Mouse (Mus musculus) myocyte (in vitro differentiated cells): ENCODE data around the gene Platr17. TPM values are rescaled to one million over a fixed set of nuclear protein-coding genes. Genes with fewer than 3 reads are reported as not detected.
A peak's percentile ranks its signal among the peaks of the same experiment; 100 is the strongest.

Source experiments
- H3K27me3 ChIP-seq: one replicate; pipeline ENCODE4 v1.6.1; 2011; ENCODE audit not compliant: control insufficient read depth, insufficient read depth, insufficient read length
- H3K36me3 ChIP-seq: one replicate; pipeline ENCODE4 v1.6.1; 2011; ENCODE audit not compliant: control insufficient read depth, insufficient read depth
- H3K4me2 ChIP-seq: one replicate; pipeline ENCODE4 v1.6.1; 2011; ENCODE audit warnings: low read depth, control low read depth
- H3K4me3 ChIP-seq: one replicate; pipeline ENCODE4 v1.5.1; 2011; ENCODE audit warnings: mild to moderate bottlenecking, control low read depth, moderate library complexity
- H3K79me2 ChIP-seq: one replicate; pipeline ENCODE4 v1.6.1; 2011; ENCODE audit not compliant: control insufficient read depth, insufficient read depth
- H3ac ChIP-seq: one replicate; pipeline ENCODE4 v1.6.1; 2011; ENCODE audit not compliant: control insufficient read depth, insufficient read length
- CEBPB ChIP-seq: IDR thresholded peaks from 2 replicates; pipeline ENCODE4 v1.6.1; 2011; ENCODE audit warnings: mild to moderate bottlenecking, moderate library complexity; ENCODE audit not compliant: poor library complexity, insufficient read depth, severe bottlenecking
- E2F4 ChIP-seq: IDR thresholded peaks from one replicate; pipeline ENCODE4 v1.6.1; 2011; ENCODE audit warnings: mild to moderate bottlenecking, control low read depth, moderate library complexity; ENCODE audit not compliant: insufficient read depth
- MAX ChIP-seq: IDR thresholded peaks from one replicate; pipeline ENCODE4 v1.6.1; 2011; ENCODE audit warnings: low read depth, mild to moderate bottlenecking, control low read depth
- MYOD1 ChIP-seq, 3 experiments: IDR thresholded peaks; one replicate each; pipeline ENCODE4 v1.6.1; 2011; ENCODE audit warnings: control low read depth in 2 of 3, low read depth in 2 of 3, mild to moderate bottlenecking in 2 of 3, moderate library complexity in 1 of 3; ENCODE audit not compliant: insufficient read length in 2 of 3, control insufficient read depth in 1 of 3
- MYOG ChIP-seq, 3 experiments: IDR thresholded peaks; one replicate each; pipeline ENCODE4 v1.6.1; 2011; ENCODE audit warnings: control low read depth in 2 of 3, low read depth in 2 of 3, mild to moderate bottlenecking in 2 of 3; ENCODE audit not compliant: insufficient read length in 2 of 3, control insufficient read depth in 1 of 3, insufficient read depth in 1 of 3
- POLR2A ChIP-seq: IDR thresholded peaks from one replicate; pipeline ENCODE4 v1.6.1; 2011; ENCODE audit warnings: low read depth, mild to moderate bottlenecking, control low read depth, moderate library complexity; ENCODE audit not compliant: insufficient read length
- POLR2AphosphoS2 ChIP-seq: IDR thresholded peaks from one replicate; pipeline ENCODE4 v1.6.1; 2011; ENCODE audit warnings: low read depth, control low read depth; ENCODE audit not compliant: insufficient read length
- REST ChIP-seq: IDR thresholded peaks from one replicate; pipeline ENCODE4 v1.6.1; 2011; ENCODE audit warnings: mild to moderate bottlenecking, control low read depth, moderate library complexity; ENCODE audit not compliant: insufficient read depth, insufficient read length
- SRF ChIP-seq: IDR thresholded peaks from one replicate; pipeline ENCODE4 v1.6.1; 2011; ENCODE audit warnings: low read depth; ENCODE audit not compliant: control insufficient read depth, insufficient read length
- TCF12 ChIP-seq: IDR thresholded peaks from one replicate; pipeline ENCODE4 v1.6.1; 2011; ENCODE audit warnings: mild to moderate bottlenecking, control low read depth; ENCODE audit not compliant: poor library complexity, insufficient read depth, severe bottlenecking
- TCF3 ChIP-seq: IDR thresholded peaks from one replicate; pipeline ENCODE4 v1.6.1; 2011; ENCODE audit warnings: low read depth, control low read depth; ENCODE audit not compliant: insufficient read length
- USF1 ChIP-seq: IDR thresholded peaks from one replicate; pipeline ENCODE4 v1.6.1; 2011; ENCODE audit warnings: low read depth, mild to moderate bottlenecking, control low read depth, moderate library complexity
- polyA plus RNA-seq: library from polyadenylated mRNA; unstranded; fragments of >200 nt; fragmentation: generic; extraction: Trizol; gene quantifications from one replicate; pipeline ENCODE4 v1.2.1, GENCODE M21; 2012; ENCODE audit warnings: missing spikeins

The Platr17 gene
- polyA plus RNA-seq, 1 experiment, result 0.17 TPM

- no peaks in the 10 kb centered on the region for H3K27me3 ChIP-seq
These were observed 4.3 kb downstream of the Platr17 start, which contains the start of gene Daxx for GRCm38 (mm10) chr17:33909077-33909868. Gene Daxx, plus strand, starts transcription at chr17:33909414.

GRCm38 (mm10) chr17:33909869-33910250 is 4.9 kb downstream of the Platr17 start:
- peaks cover 11% of the 10 kb centered on the region for H3K36me3 ChIP-seq
- H3K79me2 ChIP-seq, result peaks cover 13% of the 10 kb centered on the region
- peak; percentile 46 for TF ChIP-seq POLR2AphosphoS2
- no peak for TF ChIP-seq TCF12
- no peak for TF ChIP-seq TCF3
- no peak for TF ChIP-seq REST
- TF ChIP-seq MYOG (IDR thresholded peaks at IDR 0.05; ENCODE audit: control insufficient read depth in 1 of 3, insufficient read depth in 1 of 3, insufficient read length in 2 of 3, low read depth in 2 of 3), result no peak
- no peak for TF ChIP-seq MYOD1 (IDR thresholded peaks at IDR 0.05; ENCODE audit: control insufficient read depth in 1 of 3, insufficient read length in 2 of 3, low read depth in 2 of 3)
- peak overlapping the region; percentile 44 for H3ac ChIP-seq
- H3K4me3 ChIP-seq, result peak overlapping the region; percentile 85
- H3K4me2 ChIP-seq, result peak overlapping the region; percentile 92
- no peaks in the 10 kb centered on the region for H3K27me3 ChIP-seq

More at GRCm38 (mm10) chr17:33909077-33909868, 4.3 kb downstream of the Platr17 start, which contains the start of gene Daxx:
- H3K4me3 ChIP-seq, result peak within 1 kb of the TSS; percentile 85
- H3K79me2 ChIP-seq, result peaks cover 13% of the 10 kb centered on the region
- TF ChIP-seq MYOD1 (IDR thresholded peaks at IDR 0.05; ENCODE audit: control insufficient read depth in 1 of 3, insufficient read length in 2 of 3, low read depth in 2 of 3), result no peak
- no peak for TF ChIP-seq SRF
- TF ChIP-seq E2F4, result no peak
- no peak for TF ChIP-seq USF1
- TF ChIP-seq POLR2AphosphoS2, result peak; percentile 34
- peak; percentile 58 for TF ChIP-seq POLR2A
- no peak for TF ChIP-seq MAX
- TF ChIP-seq REST, result no peak
- no peak for TF ChIP-seq CEBPB
- TF ChIP-seq TCF12, result no peak
- TF ChIP-seq TCF3, result no peak
- no peak for TF ChIP-seq MYOG (IDR thresholded peaks at IDR 0.05; ENCODE audit: control insufficient read depth in 1 of 3, insufficient read depth in 1 of 3, insufficient read length in 2 of 3, low read depth in 2 of 3)
- H3ac ChIP-seq, result peak within 1 kb of the TSS; percentile 44
- H3K4me2 ChIP-seq, result peak within 1 kb of the TSS; percentile 98
- H3K36me3 ChIP-seq, result peaks cover 11% of the 10 kb centered on the region

GRCm38 (mm10) chr17:33910346-33911051 is 5.6 kb downstream of the Platr17 start:
- Histone ChIP-seq H3K27me3 (no peaks in the 10 kb centered on the region), H3K36me3 (peaks cover 11% of the 10 kb centered on the region), H3K4me2 (peak overlapping the region; percentile 92), H3K4me3 (peak overlapping the region; percentile 85), H3K79me2 (peaks cover 13% of the 10 kb centered on the region), H3ac (peak overlapping the region; percentile 44)
- TF ChIP-seq E2F4 (no peak), POLR2A (no peak), TCF3 (no peak), REST (no peak), USF1 (no peak)

- Histone ChIP-seq H3ac (no peak overlapping the region), H3K27me3 (no peaks in the 10 kb centered on the region), H3K79me2 (peaks cover 13% of the 10 kb centered on the region), H3K36me3 (peaks cover 11% of the 10 kb centered on the region), H3K4me3 (peak overlapping the region; percentile 85), H3K4me2 (no peak overlapping the region)
- TF ChIP-seq POLR2AphosphoS2 (no peak), CEBPB (no peak), MYOD1 (IDR thresholded peaks at IDR 0.05; ENCODE audit: control insufficient read depth in 1 of 3, insufficient read length in 2 of 3, low read depth in 2 of 3) (no peak), MAX (no peak), REST (no peak), SRF (no peak), TCF12 (no peak), USF1 (no peak), TCF3 (no peak), POLR2A (no peak)
These were observed 6.3 kb downstream of the Platr17 start for GRCm38 (mm10) chr17:33911052-33911812.
